Mouse (Mus musculus): ENCODE measurements around the gene Morc2a.

The Morc2a gene

DNA sequence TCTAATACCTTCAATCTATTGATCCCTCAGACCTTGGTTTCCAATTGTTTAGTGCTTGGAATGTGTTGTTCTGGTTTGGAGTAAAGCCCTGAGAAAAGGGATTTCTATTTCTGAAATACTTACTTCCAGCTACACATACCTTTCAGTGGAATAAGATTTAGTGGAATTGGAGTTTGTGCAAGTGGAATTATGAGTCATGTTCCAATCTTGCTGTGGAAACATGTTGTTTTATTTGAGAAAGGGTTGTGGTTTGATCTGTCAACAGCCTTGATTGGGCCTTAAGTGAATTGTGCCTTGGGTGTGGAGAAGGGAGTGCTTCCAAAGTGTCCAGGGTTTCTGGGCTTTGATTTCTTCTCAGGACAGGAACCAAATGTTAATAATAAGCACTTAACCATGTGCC is 20.9 kb downstream of the Morc2a start:
- no peak for DNase-seq (ENCODE audit: low read depth, low spot score)
- Histone ChIP-seq H3K27me3 (ENCODE audit: control insufficient read depth, insufficient read depth, low read length, poor library complexity, severe bottlenecking) (no peaks in the 10 kb centered on the region), H3K36me3 (ENCODE audit: control insufficient read depth, insufficient read depth, low read length, poor library complexity, severe bottlenecking) (peaks cover 5% of the 10 kb centered on the region; the same call in 1 of the 2 replicates)

GRCm38 (mm10) chr11:3671000-3671628 is 22.1 kb downstream of the Morc2a start:
- DNase-seq (ENCODE audit: low read depth, low spot score) = no peak
- Histone ChIP-seq H3K36me3 (ENCODE audit: control insufficient read depth, insufficient read depth, low read length, poor library complexity, severe bottlenecking) (peaks cover 3% of the 10 kb centered on the region; the same call in 1 of the 2 replicates), H3K27me3 (ENCODE audit: control insufficient read depth, insufficient read depth, low read length, poor library complexity, severe bottlenecking) (no peaks in the 10 kb centered on the region)

DNA sequence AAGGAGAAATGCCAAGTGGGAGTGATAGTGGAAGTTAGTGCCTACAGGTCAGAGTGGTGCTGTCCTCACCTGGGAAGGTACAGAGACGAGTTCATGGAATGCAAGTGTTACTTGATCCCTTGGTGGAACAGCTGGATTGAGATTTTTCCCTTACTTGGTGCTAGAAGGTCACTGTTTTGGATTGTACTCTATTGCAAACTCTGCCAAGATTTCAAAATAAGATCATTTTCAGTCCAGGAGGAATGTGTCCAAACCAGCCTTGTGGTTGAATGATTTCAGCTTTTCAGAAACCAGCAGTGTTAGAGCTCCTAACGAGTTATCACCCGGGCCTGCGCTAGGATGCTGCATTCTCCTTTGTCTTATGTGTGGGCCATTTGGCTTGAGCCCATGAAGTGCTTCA is 25.6 kb downstream of the Morc2a start:
- H3K36me3 ChIP-seq (ENCODE audit: control insufficient read depth, insufficient read depth, low read length, poor library complexity, severe bottlenecking) = peaks cover 6% of the 10 kb centered on the region; the same call in 1 of the 2 replicates
- no peak for DNase-seq (ENCODE audit: low read depth, low spot score)

DNA sequence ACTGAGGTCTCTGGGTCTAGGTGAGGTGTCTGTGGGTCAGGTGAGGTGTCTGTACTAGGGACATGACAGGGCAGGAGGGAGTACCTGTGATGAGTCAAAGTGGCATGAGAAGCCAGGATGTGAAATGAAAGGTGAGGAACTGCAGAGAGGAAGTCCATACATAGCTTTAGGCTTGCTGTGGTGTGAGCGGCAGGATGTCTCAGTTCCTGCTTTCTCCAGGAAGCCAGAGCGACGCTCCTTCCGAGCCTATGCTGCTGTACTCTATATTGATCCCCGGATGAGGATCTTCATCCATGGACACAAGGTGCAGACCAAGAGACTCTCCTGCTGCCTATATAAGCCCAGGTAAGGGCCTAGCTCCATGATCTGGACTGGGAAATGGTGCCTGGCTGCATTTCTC is 27.4 kb downstream of the Morc2a start:
- Histone ChIP-seq H3K27me3 (ENCODE audit: control insufficient read depth, insufficient read depth, low read length, poor library complexity, severe bottlenecking) (no peaks in the 10 kb centered on the region), H3K36me3 (ENCODE audit: control insufficient read depth, insufficient read depth, low read length, poor library complexity, severe bottlenecking) (peaks cover 9% of the 10 kb centered on the region; the same call in 1 of the 2 replicates)
- peak; percentile 29 for DNase-seq (ENCODE audit: low read depth, low spot score)

More for the DNA sequence above, 25.6 kb downstream of the Morc2a start:
- no peaks in the 10 kb centered on the region for H3K27me3 ChIP-seq (ENCODE audit: control insufficient read depth, insufficient read depth, low read length, poor library complexity, severe bottlenecking)

DNA sequence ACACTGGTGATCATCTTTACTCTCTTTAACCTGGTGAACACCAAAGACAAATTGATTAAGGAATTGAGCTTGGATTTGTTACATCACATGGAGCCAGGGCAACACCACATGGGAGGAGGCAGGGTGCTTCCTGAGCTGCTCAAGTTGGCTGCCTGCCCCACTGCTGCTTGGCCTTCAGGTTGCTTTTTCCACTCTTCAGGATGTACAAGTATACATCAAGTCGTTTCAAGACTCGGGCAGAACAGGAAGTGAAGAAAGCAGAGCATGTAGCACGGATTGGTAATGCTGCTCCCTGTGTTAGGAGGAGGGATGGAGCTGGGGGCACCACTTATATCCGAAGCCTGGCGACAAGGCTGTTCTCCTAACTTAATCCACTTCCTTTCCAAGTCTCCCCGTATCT is 28.2 kb downstream of the Morc2a start:
- Histone ChIP-seq H3K36me3 (ENCODE audit: control insufficient read depth, insufficient read depth, low read length, poor library complexity, severe bottlenecking) (peaks cover 10% of the 10 kb centered on the region; the same call in 1 of the 2 replicates), H3K27me3 (ENCODE audit: control insufficient read depth, insufficient read depth, low read length, poor library complexity, severe bottlenecking) (no peaks in the 10 kb centered on the region)
- no peak for DNase-seq (ENCODE audit: low read depth, low spot score)

DNA sequence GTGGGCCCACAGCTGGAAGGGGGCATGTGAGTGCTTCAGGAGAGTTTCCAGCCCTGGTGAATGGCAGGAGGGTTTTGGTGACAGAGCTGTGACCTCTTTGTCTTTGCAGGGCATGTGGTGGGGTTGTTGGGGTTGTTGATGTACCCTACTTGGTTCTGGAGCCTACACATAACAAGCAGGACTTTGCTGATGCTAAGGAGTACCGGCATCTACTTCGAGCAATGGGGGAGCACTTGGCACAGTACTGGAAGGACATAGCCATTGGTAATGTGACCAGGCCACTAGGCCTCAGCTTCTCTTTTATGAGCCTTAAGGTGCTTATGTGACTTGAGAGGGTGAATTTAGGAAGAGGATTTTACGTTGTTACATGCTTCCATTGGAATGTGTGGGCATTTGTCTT is 30.8 kb downstream of the Morc2a start:
- Histone ChIP-seq H3K27me3 (ENCODE audit: control insufficient read depth, insufficient read depth, low read length, poor library complexity, severe bottlenecking) (no peaks in the 10 kb centered on the region), H3K36me3 (ENCODE audit: control insufficient read depth, insufficient read depth, low read length, poor library complexity, severe bottlenecking) (peaks cover 8% of the 10 kb centered on the region; the same call in 1 of the 2 replicates)
- no peak for DNase-seq (ENCODE audit: low read depth, low spot score)

DNA sequence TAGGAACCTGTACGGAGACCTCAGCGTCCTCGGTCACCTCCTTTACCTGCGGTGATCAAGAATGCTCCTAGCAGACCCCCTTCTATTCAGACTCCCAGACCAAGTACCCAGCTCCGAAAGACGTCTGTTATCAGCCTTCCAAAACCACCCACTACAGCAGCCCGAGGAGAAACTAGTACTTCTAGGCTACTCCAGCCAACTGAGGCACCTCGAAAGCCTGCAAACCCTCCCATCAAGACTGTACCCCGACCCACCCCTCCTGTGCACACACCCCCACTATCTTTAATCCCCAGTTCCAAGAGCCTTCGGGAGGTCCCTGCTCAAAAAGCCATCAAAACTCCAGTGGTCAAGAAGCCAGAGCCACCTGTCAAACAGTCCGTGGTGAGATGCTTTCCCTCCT is 34.7 kb downstream of the Morc2a start:
- DNase-seq (ENCODE audit: low read depth, low spot score) = no peak
- Histone ChIP-seq H3K36me3 (ENCODE audit: control insufficient read depth, insufficient read depth, low read length, poor library complexity, severe bottlenecking) (peaks cover 10% of the 10 kb centered on the region), H3K27me3 (ENCODE audit: control insufficient read depth, insufficient read depth, low read length, poor library complexity, severe bottlenecking) (no peaks in the 10 kb centered on the region)

DNA sequence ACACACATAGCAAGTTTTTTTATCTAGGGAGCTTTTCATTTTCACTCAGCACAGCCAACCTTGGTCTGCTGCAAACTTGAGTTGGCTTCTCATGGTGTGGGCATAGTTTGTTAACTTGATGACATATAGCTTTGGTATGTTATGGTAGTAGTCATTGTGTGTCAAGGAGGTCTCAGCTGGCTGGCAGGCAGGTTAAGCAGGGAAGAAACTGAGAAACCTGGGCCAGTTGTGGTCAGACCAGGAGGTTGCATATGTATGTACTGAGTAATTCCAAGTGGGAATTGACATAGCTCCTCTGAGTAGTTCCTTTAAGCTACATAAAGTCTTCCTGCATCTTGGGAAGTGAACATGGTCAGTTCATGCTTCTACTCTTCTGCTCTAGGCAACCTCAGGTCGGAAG is 35.2 kb downstream of the Morc2a start:
- Histone ChIP-seq H3K36me3 (ENCODE audit: control insufficient read depth, insufficient read depth, low read length, poor library complexity, severe bottlenecking) (peaks cover 10% of the 10 kb centered on the region), H3K27me3 (ENCODE audit: control insufficient read depth, insufficient read depth, low read length, poor library complexity, severe bottlenecking) (no peaks in the 10 kb centered on the region)
- DNase-seq (ENCODE audit: low read depth, low spot score) = no peak

DNA sequence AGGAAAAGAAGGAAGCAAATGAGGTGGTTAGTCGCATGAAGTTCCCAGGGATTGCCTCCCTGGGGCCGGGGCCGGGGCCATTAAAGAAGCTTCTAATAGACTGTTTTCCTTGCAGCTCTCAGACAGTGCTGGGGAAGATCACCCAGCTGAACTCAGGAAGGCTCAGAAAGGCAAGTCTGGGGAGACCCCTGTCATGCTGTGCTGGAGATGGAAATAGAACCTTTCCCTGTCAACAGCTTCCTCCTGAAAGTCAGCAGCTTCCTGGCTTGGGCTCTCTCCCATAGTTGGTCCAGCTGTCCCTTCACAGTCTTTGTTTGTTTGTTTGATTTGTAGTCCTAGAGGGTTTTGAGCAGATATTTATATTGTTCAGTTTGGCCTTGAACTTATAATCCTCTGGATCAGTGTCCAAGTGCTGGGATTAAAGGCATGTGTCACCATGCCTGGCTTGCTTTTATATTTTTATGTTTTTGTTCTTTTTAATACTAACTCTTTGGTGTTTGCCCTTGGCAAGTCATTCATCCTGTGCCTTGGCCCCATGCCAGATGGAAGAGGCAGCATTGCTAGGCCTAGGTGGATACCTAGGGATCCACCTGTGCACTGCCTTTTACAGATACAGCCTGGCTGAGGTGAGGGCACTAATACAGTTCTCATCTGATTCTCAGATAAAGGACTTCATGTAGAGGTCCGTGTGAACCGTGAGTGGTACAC is 35.9 kb downstream of the Morc2a start:
- H3K27me3 ChIP-seq (ENCODE audit: control insufficient read depth, insufficient read depth, low read length, poor library complexity, severe bottlenecking) = no peaks in the 10 kb centered on the region
- peaks cover 10% of the 10 kb centered on the region for H3K36me3 ChIP-seq (ENCODE audit: control insufficient read depth, insufficient read depth, low read length, poor library complexity, severe bottlenecking)
- no peak for DNase-seq (ENCODE audit: low read depth, low spot score)

GRCm38 (mm10) chr11:3685431-3685830 is 36.4 kb downstream of the Morc2a start:
- Histone ChIP-seq H3K27me3 (ENCODE audit: control insufficient read depth, insufficient read depth, low read length, poor library complexity, severe bottlenecking) (no peaks in the 10 kb centered on the region), H3K36me3 (ENCODE audit: control insufficient read depth, insufficient read depth, low read length, poor library complexity, severe bottlenecking) (peaks cover 10% of the 10 kb centered on the region)
- no peak for DNase-seq (ENCODE audit: low read depth, low spot score)

GRCm38 (mm10) chr11:3686318-3686717 is 37.3 kb downstream of the Morc2a start:
- no peak for DNase-seq (ENCODE audit: low read depth, low spot score)
- peaks cover 9% of the 10 kb centered on the region for H3K36me3 ChIP-seq (ENCODE audit: control insufficient read depth, insufficient read depth, low read length, poor library complexity, severe bottlenecking)
- H3K27me3 ChIP-seq (ENCODE audit: control insufficient read depth, insufficient read depth, low read length, poor library complexity, severe bottlenecking) = no peaks in the 10 kb centered on the region

DNA sequence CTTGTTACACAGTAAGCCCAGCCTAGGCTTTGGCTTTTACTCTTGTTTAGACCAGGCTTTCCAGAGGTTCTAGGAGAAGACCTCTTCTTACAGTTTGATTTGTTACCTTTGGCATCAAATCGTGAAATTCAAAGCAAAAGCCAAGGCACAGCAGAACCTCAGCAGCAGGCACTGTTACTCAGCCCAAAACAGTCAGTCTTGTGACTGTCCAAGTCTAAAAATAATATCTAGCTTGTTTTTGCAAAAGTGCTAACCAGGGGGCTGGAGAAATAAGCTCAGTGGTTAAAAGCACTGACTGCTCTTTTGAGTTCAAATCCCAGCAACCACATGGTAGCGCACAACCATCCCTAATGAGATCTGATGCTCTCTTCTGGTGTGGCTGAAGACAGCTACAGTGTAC is 37.9 kb downstream of the Morc2a start:
- Histone ChIP-seq H3K27me3 (ENCODE audit: control insufficient read depth, insufficient read depth, low read length, poor library complexity, severe bottlenecking) (no peaks in the 10 kb centered on the region), H3K36me3 (ENCODE audit: control insufficient read depth, insufficient read depth, low read length, poor library complexity, severe bottlenecking) (peaks cover 6% of the 10 kb centered on the region)
- no peak for DNase-seq (ENCODE audit: low read depth, low spot score)

DNA sequence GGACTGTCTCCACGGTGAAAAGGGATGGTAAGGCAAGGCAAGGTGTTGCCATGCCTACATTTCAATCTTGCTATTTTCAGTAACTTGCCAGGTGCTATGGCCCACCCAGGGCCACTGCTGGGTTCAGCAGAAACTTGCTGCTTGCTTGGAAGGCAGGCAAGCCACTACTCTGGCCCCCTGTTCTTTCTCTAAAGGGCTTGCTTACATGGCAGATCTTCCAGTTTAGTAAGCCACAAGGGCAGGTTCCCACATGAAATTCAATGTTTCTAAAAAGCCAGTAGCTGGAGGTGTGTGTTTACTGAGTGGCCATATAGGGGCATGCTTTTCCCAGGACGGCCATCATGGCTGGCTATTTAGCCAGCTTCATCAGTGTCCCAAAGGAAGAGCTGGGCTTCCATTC is 42.8 kb downstream of the Morc2a start:
- Histone ChIP-seq H3K27me3 (ENCODE audit: control insufficient read depth, insufficient read depth, low read length, poor library complexity, severe bottlenecking) (no peaks in the 10 kb centered on the region), H3K36me3 (ENCODE audit: control insufficient read depth, insufficient read depth, low read length, poor library complexity, severe bottlenecking) (peaks cover 2% of the 10 kb centered on the region; the same call in 1 of the 2 replicates)
- no peak for DNase-seq (ENCODE audit: low read depth, low spot score)

DNA sequence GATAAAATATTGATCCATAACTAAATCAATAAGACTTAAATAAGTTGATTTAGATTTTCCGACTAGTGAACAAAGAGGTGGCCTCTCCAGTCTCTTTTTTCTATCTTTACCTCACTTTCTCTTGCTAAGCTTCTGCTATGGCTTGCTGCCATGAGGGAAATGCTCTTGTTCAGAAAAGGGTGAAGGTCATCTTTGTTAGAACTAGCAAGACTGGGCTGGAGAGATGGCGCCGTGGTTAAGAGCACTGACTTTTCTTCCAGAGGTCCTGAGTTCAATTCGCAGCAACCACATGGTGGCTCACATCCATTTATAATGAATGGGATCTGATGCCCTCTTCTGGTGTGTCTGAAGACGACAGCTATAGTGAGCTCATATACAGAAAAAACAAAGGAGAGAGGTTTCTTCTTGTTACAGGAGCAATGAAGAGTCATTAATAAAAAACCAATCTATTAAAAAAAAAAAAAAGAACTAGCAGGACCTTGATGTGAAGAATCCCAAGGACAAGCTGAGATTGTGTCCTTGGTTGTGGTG is 47.2 kb downstream of the Morc2a start:
- Histone ChIP-seq H3K36me3 (ENCODE audit: control insufficient read depth, insufficient read depth, low read length, poor library complexity, severe bottlenecking) (no peaks in the 10 kb centered on the region), H3K27me3 (ENCODE audit: control insufficient read depth, insufficient read depth, low read length, poor library complexity, severe bottlenecking) (no peaks in the 10 kb centered on the region)
- DNase-seq (ENCODE audit: low read depth, low spot score) = no peak

DNA sequence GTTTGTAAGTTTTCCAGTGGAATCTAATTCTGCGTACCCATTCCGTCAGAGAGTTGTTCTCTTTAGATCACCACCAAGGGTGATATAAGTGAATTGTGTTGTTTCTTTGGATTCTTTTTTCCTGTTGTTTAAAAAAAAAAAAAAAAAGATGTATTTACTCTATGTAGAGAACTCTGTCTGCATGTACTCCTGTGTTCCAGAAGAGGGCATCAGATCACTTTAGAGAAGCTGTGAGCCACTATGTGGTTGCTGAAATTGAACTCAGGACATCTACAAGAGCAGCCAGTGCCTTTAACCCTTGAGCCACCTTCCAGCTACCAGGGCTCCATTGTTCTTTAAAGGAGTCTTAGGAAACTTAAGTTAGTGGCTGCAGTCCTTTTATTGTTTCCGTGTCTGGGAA is 48.5 kb downstream of the Morc2a start:
- no peak for DNase-seq (ENCODE audit: low read depth, low spot score)
- H3K36me3 ChIP-seq (ENCODE audit: control insufficient read depth, insufficient read depth, low read length, poor library complexity, severe bottlenecking) = no peaks in the 10 kb centered on the region
- no peaks in the 10 kb centered on the region for H3K27me3 ChIP-seq (ENCODE audit: control insufficient read depth, insufficient read depth, low read length, poor library complexity, severe bottlenecking)
